Mouse (Mus musculus) layer of hippocampus, postnatal 36 days (tissue): ENCODE measurements around the gene Adprm. TPM values are rescaled to one million over a fixed set of nuclear protein-coding genes. Genes with fewer than 3 reads are reported as not detected.
A peak's percentile ranks its signal among the peaks of the same experiment; 100 is the strongest.

Experiments
- DNase-seq, 2 experiments: peaks; one replicate each; pipeline ENCODE4 v3.0.0; 2022
- total RNA-seq, 2 experiments: library from RNA; stranded (reverse); gene quantifications; 2 replicates each; pipeline ENCODE4 v1.2.3; 2021

Gene Adprm
- total RNA-seq, 2 experiments from 2014 or later, result 24.1 to 30.7 TPM

GRCm38 (mm10) chr11:67076781-67077180, 24.4 kb upstream of the Adprm start:
- DNase-seq, result no peak

- DNase-seq, result no peak
Measured at GRCm38 (mm10) chr11:67075036-67075435, 22.6 kb upstream of the Adprm start.

GRCm38 (mm10) chr11:67072615-67073130, 20.3 kb upstream of the Adprm start:
- DNase-seq, result no peak

- no peak for DNase-seq
Measured at GRCm38 (mm10) chr11:67067741-67068140, 15.3 kb upstream of the Adprm start.

- no peak for DNase-seq
Measured at GRCm38 (mm10) chr11:67062726-67063125, 10.3 kb upstream of the Adprm start.

GRCm38 (mm10) chr11:67061311-67061710, 8.9 kb upstream of the Adprm start:
- DNase-seq, result no peak

- no peak for DNase-seq
Measured at GRCm38 (mm10) chr11:67054754-67055365, 2.5 kb upstream of the Adprm start.

- no peak for DNase-seq
Measured at GRCm38 (mm10) chr11:67051676-67052320, 596 bp downstream of the Adprm start.

- DNase-seq, result no peak
Measured at GRCm38 (mm10) chr11:67049256-67049655, 3.1 kb downstream of the Adprm start.

- no peak for DNase-seq
Measured at GRCm38 (mm10) chr11:67048496-67048895, 3.9 kb downstream of the Adprm start.

GRCm38 (mm10) chr11:67047199-67047598, 5.2 kb downstream of the Adprm start:
- DNase-seq, result no peak

GRCm38 (mm10) chr11:67044959-67045358, 7.4 kb downstream of the Adprm start:
- DNase-seq, result no peak

GRCm38 (mm10) chr11:67043007-67043406, 9.4 kb downstream of the Adprm start:
- no peak for DNase-seq

- no peak for DNase-seq
Measured at GRCm38 (mm10) chr11:67040483-67040882, 11.9 kb downstream of the Adprm start.

- DNase-seq, result no peak
Measured at GRCm38 (mm10) chr11:67039799-67040198, 12.6 kb downstream of the Adprm start.

- DNase-seq, result no peak
Measured at GRCm38 (mm10) chr11:67036892-67037291, 15.5 kb downstream of the Adprm start.

- no peak for DNase-seq
Measured at GRCm38 (mm10) chr11:67036229-67036628, 16.2 kb downstream of the Adprm start.

- DNase-seq, result no peak
Measured at GRCm38 (mm10) chr11:67034775-67035485, 17.5 kb downstream of the Adprm start.

- no peak for DNase-seq
Measured at GRCm38 (mm10) chr11:67031603-67031915, 20.8 kb downstream of the Adprm start.

GRCm38 (mm10) chr11:67030904-67031602, 21.3 kb downstream of the Adprm start:
- no peak for DNase-seq

GRCm38 (mm10) chr11:67024867-67025477, 27.4 kb downstream of the Adprm start, which contains the start of gene Tmem220:
TSS of gene Tmem220 (plus strand) at chr11:67025154.
- DNase-seq, result peak; percentile 84

- no peak for DNase-seq
Measured at GRCm38 (mm10) chr11:67023802-67024340, 28.5 kb downstream of the Adprm start.
